Mouse (Mus musculus) lung, postnatal 0 days (tissue): ENCODE data around the gene Wfikkn1. TPM values are rescaled to one million over a fixed set of nuclear protein-coding genes. Genes with fewer than 3 reads are reported as not detected.

ENCODE experiments used
- ATAC-seq: fragments of 200-750 bp; cut with Nextera tagmentation; 2 replicates; pipeline ENCODE4 v1.8.0; 2017; ENCODE audit warnings: moderate library complexity
- DNase-seq: peaks from one replicate; pipeline ENCODE4 v3.0.0-alpha.2; 2016; ENCODE audit warnings: low spot score
- H3K27ac ChIP-seq: fragments of 300-500 bp; sonication (generic); 2 replicates; pipeline ENCODE4 v1.5.1; 2014; ENCODE audit warnings: antibody characterized with exemption, mild to moderate bottlenecking, low read length, mixed read lengths
- H3K27me3 ChIP-seq: fragments of 300-500 bp; sonication (generic); replicated peaks from 2 replicates; pipeline ENCODE4 v1.6.1; 2014; ENCODE audit warnings: low read length, mixed read lengths; ENCODE audit not compliant: insufficient read depth
- H3K36me3 ChIP-seq: fragments of 300-500 bp; sonication (generic); 2 replicates; pipeline ENCODE4 v1.6.1; 2014; ENCODE audit warnings: low read length, mixed read lengths; ENCODE audit not compliant: insufficient read depth
- H3K4me1 ChIP-seq: fragments of 300-500 bp; sonication (generic); 2 replicates; pipeline ENCODE4 v1.6.1; 2014; ENCODE audit warnings: antibody characterized with exemption, low read depth, low read length, mixed read lengths; ENCODE audit not compliant: insufficient read depth
- H3K4me2 ChIP-seq: fragments of 300-500 bp; sonication (generic); replicated peaks from 2 replicates; pipeline ENCODE4 v1.6.1; 2014; ENCODE audit warnings: low read depth, mild to moderate bottlenecking, low read length, moderate library complexity, mixed read lengths
- H3K4me3 ChIP-seq: fragments of 300-500 bp; sonication (generic); 2 replicates; pipeline ENCODE4 v1.5.1; 2014; ENCODE audit warnings: low read depth, low read length
- H3K9ac ChIP-seq: fragments of 300-500 bp; sonication (generic); replicated peaks from 2 replicates; pipeline ENCODE4 v1.6.1; 2014; ENCODE audit warnings: low read depth, mild to moderate bottlenecking
- H3K9me3 ChIP-seq: fragments of 300-500 bp; sonication (generic); 2 replicates; pipeline ENCODE4 v1.6.1; 2016; ENCODE audit warnings: low read length, mixed read lengths
- CTCF ChIP-seq: IDR thresholded peaks from 2 replicates; pipeline ENCODE4 v1.5.1; 2016; ENCODE audit warnings: antibody characterized with exemption, mild to moderate bottlenecking
- EP300 ChIP-seq: IDR thresholded peaks from 2 replicates; pipeline ENCODE4 v1.6.1; 2016; ENCODE audit warnings: antibody characterized with exemption, mild to moderate bottlenecking, control low read depth
- WGBS: fragments of 180-500 bp; shearing (Covaris S2); extraction: QIAGEN DNeasy Blood & Tissue Kit; methylation state at CpG from one replicate; pipeline ENCODE4 v1.1.7; 2014; 5-methylcytosine and 5-hydroxymethylcytosine counted together
- polyA plus RNA-seq: library from polyadenylated mRNA; unstranded; fragments of >200 nt; fragmentation: Nextera tagmentation; extraction: Ambion mirVana; gene quantifications from 2 replicates; pipeline ENCODE4 v1.2.1, GENCODE M21; 2015

Wfikkn1 gene
- polyA plus RNA-seq, 1 experiment from 2014 or later, result 0.26 TPM

- ATAC-seq (no peak), DNase-seq (no peak)
- TF ChIP-seq EP300 (no peak), CTCF (no peak)
- 0 out of 2 replicates have a peak, but pooled peaks cover 4% of the 10 kb centered on the region for H3K4me1 ChIP-seq
- H3K27ac ChIP-seq, result no peak overlapping the region
- H3K27me3 ChIP-seq, result no peaks in the 10 kb centered on the region
- H3K9me3 ChIP-seq, result no peaks in the 10 kb centered on the region
- no peak overlapping the region for H3K4me3 ChIP-seq
- H3K36me3 ChIP-seq, result peaks cover 13% of the 10 kb centered on the region; the same call in 1 of the 2 replicates
- no peak overlapping the region for H3K9ac ChIP-seq
- no peak overlapping the region for H3K4me2 ChIP-seq
- 76% methylated on average over 3 of the region's 3 CpGs for WGBS
Observed at GRCm38 (mm10) chr17:25842509-25842908, 38.1 kb downstream of the Wfikkn1 start.

DNA sequence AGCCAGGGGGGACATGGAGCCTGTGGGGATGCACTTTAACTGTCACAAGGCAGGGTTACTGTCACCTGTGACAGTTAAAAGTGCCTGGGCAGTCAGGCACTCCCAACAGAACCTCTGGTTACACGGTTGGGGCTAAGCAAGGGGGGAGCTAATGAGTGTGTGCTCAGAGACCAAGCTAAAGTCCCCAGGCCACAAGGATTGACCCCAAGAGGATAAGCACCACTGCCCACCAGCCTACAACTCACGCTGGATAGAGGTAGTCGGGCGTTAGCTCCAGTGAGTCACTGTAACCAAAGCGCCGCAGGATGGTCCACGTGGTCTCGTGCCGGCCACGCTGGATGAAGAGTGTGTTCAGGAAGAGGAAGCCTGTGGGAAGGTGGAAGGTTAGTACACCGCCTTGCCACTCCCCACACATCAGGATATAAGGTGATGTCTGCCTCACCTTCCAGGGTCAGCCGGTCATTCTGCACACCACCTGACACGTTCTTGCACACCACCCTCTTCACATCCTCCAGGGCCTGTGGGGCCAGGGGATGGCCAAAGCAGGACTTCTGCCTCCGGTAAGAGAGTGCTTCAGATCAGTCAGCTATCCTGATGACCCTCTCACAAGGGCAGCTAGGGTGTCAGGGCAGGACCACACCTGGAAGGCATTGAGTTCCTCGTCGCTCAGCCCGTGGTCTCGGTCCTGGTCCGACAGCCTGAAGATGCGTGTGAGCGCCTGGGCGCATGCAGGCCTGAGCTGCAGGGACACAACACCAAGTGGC lies 39.4 kb downstream of the Wfikkn1 start, which contains the start of gene Gm20683:
Gene Gm20683 (minus strand): TSS at position 647 of the 764 bp plus-strand sequence.
- ATAC-seq (no peak), DNase-seq (no peak)
- Histone ChIP-seq H3K9me3 (no peaks in the 10 kb centered on the region), H3K36me3 (peaks cover 13% of the 10 kb centered on the region; the same call in 1 of the 2 replicates), H3K4me1 (peaks cover 14% of the 10 kb centered on the region; the same call in 1 of the 2 replicates), H3K9ac (no peak within 1 kb of the TSS), H3K4me2 (no peak within 1 kb of the TSS), H3K4me3 (no peak within 1 kb of the TSS), H3K27ac (no peak within 1 kb of the TSS), H3K27me3 (no peaks in the 10 kb centered on the region)
- TF ChIP-seq EP300 (no peak), CTCF (no peak)
- 93% methylated on average over 18 of the region's 22 CpGs for WGBS

GRCm38 (mm10) chr17:25840519-25840918 lies 40.1 kb downstream of the Wfikkn1 start:
- Histone ChIP-seq H3K4me2 (no peak overlapping the region), H3K4me3 (no peak overlapping the region), H3K9me3 (no peaks in the 10 kb centered on the region), H3K27me3 (no peaks in the 10 kb centered on the region), H3K27ac (no peak overlapping the region), H3K4me1 (peaks cover 14% of the 10 kb centered on the region; the same call in 1 of the 2 replicates), H3K9ac (no peak overlapping the region), H3K36me3 (peaks cover 13% of the 10 kb centered on the region; the same call in 1 of the 2 replicates)
- 95% methylated on average over 6 of the region's 6 CpGs for WGBS
- ATAC-seq, result no peak
- no peak for DNase-seq
- TF ChIP-seq CTCF, result no peak
- TF ChIP-seq EP300, result no peak

- Histone ChIP-seq H3K36me3 (peaks cover 13% of the 10 kb centered on the region; the same call in 1 of the 2 replicates), H3K4me1 (peaks cover 18% of the 10 kb centered on the region; the same call in 1 of the 2 replicates), H3K27me3 (no peaks in the 10 kb centered on the region), H3K9me3 (no peaks in the 10 kb centered on the region), H3K4me2 (no peak overlapping the region), H3K9ac (no peak overlapping the region), H3K27ac (no peak overlapping the region), H3K4me3 (no peak overlapping the region)
- WGBS, result 84% methylated on average over 14 of the region's 14 CpGs
- DNase-seq (no peak), ATAC-seq (no peak)
- TF ChIP-seq EP300 (no peak), CTCF (no peak)
Observed at GRCm38 (mm10) chr17:25839455-25840235, 41.0 kb downstream of the Wfikkn1 start.

GRCm38 (mm10) chr17:25838904-25839303 lies 41.8 kb downstream of the Wfikkn1 start:
- 88% methylated on average over 4 of the region's 4 CpGs for WGBS
- Histone ChIP-seq H3K27ac (no peak overlapping the region), H3K4me1 (peaks cover 26% of the 10 kb centered on the region), H3K27me3 (no peaks in the 10 kb centered on the region), H3K9me3 (no peaks in the 10 kb centered on the region), H3K9ac (no peak overlapping the region), H3K36me3 (peaks cover 13% of the 10 kb centered on the region; the same call in 1 of the 2 replicates), H3K4me3 (no peak overlapping the region), H3K4me2 (no peak overlapping the region)
- no peak for ATAC-seq
- no peak for TF ChIP-seq CTCF
- TF ChIP-seq EP300, result no peak
- no peak for DNase-seq

DNA sequence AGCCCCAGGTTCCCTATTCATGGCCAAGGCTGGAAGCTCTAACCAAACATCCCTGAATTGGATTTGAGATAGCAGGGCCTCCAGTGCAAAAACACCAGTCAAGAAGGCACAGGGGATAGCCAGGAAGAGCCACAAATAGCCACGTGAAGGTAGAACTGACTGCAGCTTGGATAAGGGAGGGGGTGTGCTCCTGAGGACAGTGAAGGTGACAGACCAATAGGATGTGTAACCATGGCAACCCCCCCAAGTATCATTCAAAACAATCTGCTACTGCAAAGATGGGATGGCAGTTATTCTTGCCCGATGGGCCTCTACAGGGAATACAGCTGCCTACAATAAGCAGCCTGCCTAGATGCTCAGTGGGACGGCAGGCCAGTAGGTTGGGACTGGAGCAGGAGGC lies 43.1 kb downstream of the Wfikkn1 start:
- H3K36me3 ChIP-seq, result peaks cover 13% of the 10 kb centered on the region; the same call in 1 of the 2 replicates
- no peak overlapping the region for H3K4me3 ChIP-seq
- no peaks in the 10 kb centered on the region for H3K9me3 ChIP-seq
- DNase-seq (no peak), ATAC-seq (no peak)
- 44% methylated on average over 3 of the region's 3 CpGs for WGBS
- no peaks in the 10 kb centered on the region for H3K27me3 ChIP-seq
- no peak overlapping the region for H3K27ac ChIP-seq
- H3K4me1 ChIP-seq, result peaks cover 25% of the 10 kb centered on the region
- H3K4me2 ChIP-seq, result no peak overlapping the region
- H3K9ac ChIP-seq, result no peak overlapping the region
- TF ChIP-seq CTCF (no peak), EP300 (no peak)
